Mouse (Mus musculus): ENCODE results near the gene Pde6c. TPM values are rescaled to one million over a fixed set of nuclear protein-coding genes. Genes with fewer than 3 reads are reported as not detected.

The Pde6c gene
- total RNA-seq (2015) = not detected in 2 replicates
- not detected in 2 replicates for total RNA-seq (2017)

GRCm38 (mm10) chr19:38132481-38132880, at the start of gene Pde6c:
Pde6c (plus strand) TSS chr19:38132781.
- ATAC-seq (ENCODE audit: poor library complexity, severe bottlenecking) = no peak

GRCm38 (mm10) chr19:38082931-38083525, 49.6 kb upstream of the Pde6c start:
- ATAC-seq (ENCODE audit: poor library complexity, severe bottlenecking) = no peak

GRCm38 (mm10) chr19:38085841-38086240, 46.7 kb upstream of the Pde6c start:
- ATAC-seq (ENCODE audit: poor library complexity, severe bottlenecking) = no peak

- ATAC-seq (ENCODE audit: poor library complexity, severe bottlenecking) = no peak
Observed at GRCm38 (mm10) chr19:38086948-38087551, 45.5 kb upstream of the Pde6c start.

- ATAC-seq (ENCODE audit: poor library complexity, severe bottlenecking) = no peak
Observed at GRCm38 (mm10) chr19:38089358-38089757, 43.2 kb upstream of the Pde6c start.

GRCm38 (mm10) chr19:38091512-38091985, 41.0 kb upstream of the Pde6c start:
- ATAC-seq (ENCODE audit: poor library complexity, severe bottlenecking) = peak; percentile 84

GRCm38 (mm10) chr19:38096231-38096630, 36.4 kb upstream of the Pde6c start:
- no peak for ATAC-seq (ENCODE audit: poor library complexity, severe bottlenecking)

- peak; percentile 92 for ATAC-seq (ENCODE audit: poor library complexity, severe bottlenecking)
Observed at GRCm38 (mm10) chr19:38096858-38097758, 35.5 kb upstream of the Pde6c start, which contains the start of gene Ffar4. Ffar4 (plus strand) TSS chr19:38097071.

GRCm38 (mm10) chr19:38107871-38108270, 24.7 kb upstream of the Pde6c start:
- ATAC-seq (ENCODE audit: poor library complexity, severe bottlenecking) = no peak

- no peak for ATAC-seq (ENCODE audit: poor library complexity, severe bottlenecking)
Observed at GRCm38 (mm10) chr19:38109506-38110242, 22.9 kb upstream of the Pde6c start.

GRCm38 (mm10) chr19:38111056-38111455, 21.5 kb upstream of the Pde6c start:
- ATAC-seq (ENCODE audit: poor library complexity, severe bottlenecking) = no peak

GRCm38 (mm10) chr19:38112575-38112974, 20.0 kb upstream of the Pde6c start:
- no peak for ATAC-seq (ENCODE audit: poor library complexity, severe bottlenecking)

GRCm38 (mm10) chr19:38114834-38115491, 17.6 kb upstream of the Pde6c start:
- ATAC-seq (ENCODE audit: poor library complexity, severe bottlenecking) = no peak

- no peak for ATAC-seq (ENCODE audit: poor library complexity, severe bottlenecking)
Observed at GRCm38 (mm10) chr19:38120123-38120760, 12.3 kb upstream of the Pde6c start.

- ATAC-seq (ENCODE audit: poor library complexity, severe bottlenecking) = no peak
Observed at GRCm38 (mm10) chr19:38123921-38124320, 8.7 kb upstream of the Pde6c start.

GRCm38 (mm10) chr19:38124401-38125218, 8.0 kb upstream of the Pde6c start:
- ATAC-seq (ENCODE audit: poor library complexity, severe bottlenecking) = no peak

GRCm38 (mm10) chr19:38125219-38125610, 7.4 kb upstream of the Pde6c start, which contains the start of gene Rbp4:
Rbp4 (minus strand) TSS chr19:38125281.
- no peak for ATAC-seq (ENCODE audit: poor library complexity, severe bottlenecking)

- ATAC-seq (ENCODE audit: poor library complexity, severe bottlenecking) = no peak
Observed at GRCm38 (mm10) chr19:38126656-38127055, 5.9 kb upstream of the Pde6c start.

- ATAC-seq (ENCODE audit: poor library complexity, severe bottlenecking) = no peak
Observed at GRCm38 (mm10) chr19:38133986-38134385, 1.4 kb downstream of the Pde6c start.

Measured in megakaryocyte, adult 5-6 weeks (primary cell).